Mouse (Mus musculus): ENCODE data around the gene Yeats2. TPM values are rescaled to one million over a fixed set of nuclear protein-coding genes. Genes with fewer than 3 reads are reported as not detected.
"Not testable (repeated sequence)": the region's sequence is repeated elsewhere in the genome, so short reads cannot be mapped to it uniquely, and the experiment has no call there.

Gene Yeats2
- total and polyA plus RNA-seq, 3 experiments, result 24.3 to 54.5 (median 38.4) TPM

DNA sequence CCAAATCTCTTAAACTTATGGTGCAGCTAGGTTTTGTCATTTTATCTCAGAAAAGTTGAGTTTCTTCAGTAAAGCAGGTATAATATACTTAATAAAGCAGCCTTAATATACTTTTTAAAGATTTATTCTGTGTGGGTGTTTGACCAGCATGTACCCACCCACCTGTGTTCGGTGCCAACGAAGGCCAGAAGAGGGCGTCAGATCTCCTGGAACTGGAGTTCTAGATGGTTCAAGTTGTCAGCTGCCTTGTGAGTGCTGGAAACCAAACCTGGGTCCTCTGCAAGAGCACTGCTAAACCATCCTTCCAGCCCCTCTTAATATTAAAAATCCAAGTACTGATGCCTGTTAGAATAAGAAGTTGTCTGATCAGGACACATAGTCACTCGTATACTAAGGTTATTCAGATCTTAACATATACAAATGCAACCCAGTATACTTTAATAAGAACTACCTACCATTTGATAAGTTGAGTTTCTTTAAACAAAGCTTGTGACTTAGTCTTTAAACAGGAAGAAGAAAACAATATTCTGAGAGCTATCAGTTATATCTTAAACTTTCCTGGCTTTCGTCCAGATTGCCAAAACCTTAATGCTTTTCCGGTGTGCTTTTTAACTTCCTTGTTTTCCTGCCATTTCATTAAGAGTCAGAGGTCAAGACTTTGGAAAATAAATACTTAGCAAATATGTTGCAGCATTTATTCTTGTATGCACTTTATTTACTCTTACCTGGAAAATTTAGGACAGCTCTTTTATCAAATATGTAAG, 41.8 kb upstream of the Yeats2 start:
- TF ChIP-seq TAL1 (conservative IDR thresholded peaks at IDR 0.05; ENCODE audit: low read depth, low read length) (no peak), CTCF (IDR thresholded peaks at IDR 0.05; ENCODE audit: low read depth, low read length) (no peak), POLR2AphosphoS5 (IDR thresholded peaks at IDR 0.05; ENCODE audit: insufficient replicate concordance, low read depth, low read length) (no peak), GATA1 (IDR thresholded peaks at IDR 0.05; ENCODE audit: borderline replicate concordance, low read length) (no peak), GATA2 (IDR thresholded peaks at IDR 0.05; ENCODE audit: borderline replicate concordance, low read depth, low read length) (no peak)
- Histone ChIP-seq H3K36me3 (replicated peaks) (peaks cover 11% of the 10 kb centered on the region), H3K9me3 (replicated peaks) (peaks cover 8% of the 10 kb centered on the region), H3K4me1 (ENCODE audit: insufficient read depth, low read depth, low read length) (peaks cover 10% of the 10 kb centered on the region), H3K4me3 (ENCODE audit: low read depth, low read length) (no peak overlapping the region; the same call in 1 of the 2 replicates), H3K27me3 (ENCODE audit: insufficient read depth, low read length) (no peaks in the 10 kb centered on the region)
- no peak for ATAC-seq (ENCODE audit: extremely low read depth, insufficient number of reproducible peaks, low FRiP score, poor library complexity, severe bottlenecking)
- no peak for DNase-seq (ENCODE audit: low spot score)

DNA sequence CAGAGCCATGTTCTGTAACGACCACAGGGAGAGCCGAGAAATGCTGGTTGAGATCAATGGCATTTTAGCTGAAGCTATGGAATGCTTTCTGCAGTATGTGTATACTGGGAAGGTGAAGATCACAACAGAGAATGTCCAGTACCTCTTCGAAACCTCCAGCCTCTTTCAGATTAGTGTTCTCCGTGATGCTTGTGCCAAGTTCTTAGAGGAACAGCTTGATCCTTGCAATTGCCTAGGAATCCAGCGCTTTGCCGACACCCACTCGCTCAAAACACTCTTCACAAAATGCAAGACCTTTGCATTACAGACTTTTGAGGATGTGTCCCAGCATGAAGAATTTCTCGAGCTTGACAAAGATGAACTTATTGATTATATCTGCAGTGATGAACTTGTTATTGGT, 33.9 kb upstream of the Yeats2 start:
- Histone ChIP-seq H3K36me3 (replicated peaks) (peaks cover 52% of the 10 kb centered on the region), H3K9me3 (replicated peaks) (peaks cover 13% of the 10 kb centered on the region), H3K4me1 (ENCODE audit: insufficient read depth, low read depth, low read length) (no peaks in the 10 kb centered on the region), H3K4me3 (ENCODE audit: low read depth, low read length) (no peak overlapping the region), H3K27me3 (ENCODE audit: insufficient read depth, low read length) (no peaks in the 10 kb centered on the region)
- ATAC-seq (ENCODE audit: extremely low read depth, insufficient number of reproducible peaks, low FRiP score, poor library complexity, severe bottlenecking) (no peak), DNase-seq (ENCODE audit: low spot score) (no peak)
- no peak for TF ChIP-seq POLR2AphosphoS5 (IDR thresholded peaks at IDR 0.05; ENCODE audit: insufficient replicate concordance, low read depth, low read length)
- no peak for TF ChIP-seq GATA2 (IDR thresholded peaks at IDR 0.05; ENCODE audit: borderline replicate concordance, low read depth, low read length)
- TF ChIP-seq CTCF (IDR thresholded peaks at IDR 0.05; ENCODE audit: low read depth, low read length), result no peak

DNA sequence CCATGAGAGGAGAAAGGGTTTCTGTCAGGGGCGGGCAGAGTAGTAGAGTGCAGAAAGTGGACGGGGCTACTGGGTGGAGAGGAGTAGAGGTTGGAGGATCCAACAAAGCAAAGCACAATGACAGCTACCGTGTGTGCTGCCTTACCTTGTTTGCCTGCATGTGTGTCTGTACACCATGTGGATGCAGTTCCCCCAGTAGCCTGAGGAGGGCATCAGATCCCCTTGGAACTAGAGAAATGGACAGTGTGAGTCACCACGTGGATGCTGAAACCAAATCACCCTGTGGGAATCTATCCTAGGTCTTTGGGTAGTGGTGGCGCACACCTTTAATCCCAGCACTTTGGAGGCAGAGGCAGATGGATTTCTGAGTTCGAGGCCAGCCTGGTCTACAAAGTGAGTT, 31.9 kb upstream of the Yeats2 start:
- H3K36me3 ChIP-seq (replicated peaks), result peaks cover 51% of the 10 kb centered on the region
- no peak for ATAC-seq (ENCODE audit: extremely low read depth, insufficient number of reproducible peaks, low FRiP score, poor library complexity, severe bottlenecking)

DNA sequence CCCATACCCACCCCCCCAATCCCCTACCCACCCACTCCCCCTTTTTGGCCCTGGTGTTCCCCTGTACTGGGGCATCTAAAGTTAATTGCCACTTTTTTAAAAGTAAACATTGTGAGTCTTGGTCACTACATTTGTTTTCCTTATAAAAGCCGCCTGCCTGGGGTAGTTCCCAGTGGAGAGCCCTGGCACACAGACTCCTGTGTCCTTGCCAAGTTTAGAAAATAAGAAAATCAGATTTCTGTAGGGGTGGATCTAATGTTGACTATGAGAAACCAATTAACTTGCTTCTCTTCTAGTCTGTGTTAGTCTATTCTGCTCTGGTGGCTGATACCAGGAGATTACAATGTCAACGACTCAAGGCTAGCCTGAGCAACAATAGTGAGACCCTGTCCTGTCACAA, 28.2 kb upstream of the Yeats2 start:
- H3K9me3 ChIP-seq (replicated peaks), result peaks cover 3% of the 10 kb centered on the region
- H3K36me3 ChIP-seq (replicated peaks), result peaks cover 41% of the 10 kb centered on the region
- DNase-seq (ENCODE audit: low spot score), result no peak
- no peak for ATAC-seq (ENCODE audit: extremely low read depth, insufficient number of reproducible peaks, low FRiP score, poor library complexity, severe bottlenecking)
- H3K4me1 ChIP-seq (ENCODE audit: insufficient read depth, low read depth, low read length), result no peaks in the 10 kb centered on the region
- H3K27me3 ChIP-seq (ENCODE audit: insufficient read depth, low read length), result no peaks in the 10 kb centered on the region
- TF ChIP-seq TAL1 (conservative IDR thresholded peaks at IDR 0.05; ENCODE audit: low read depth, low read length) (no peak), GATA1 (IDR thresholded peaks at IDR 0.05; ENCODE audit: borderline replicate concordance, low read length) (no peak), CTCF (IDR thresholded peaks at IDR 0.05; ENCODE audit: low read depth, low read length) (no peak), GATA2 (IDR thresholded peaks at IDR 0.05; ENCODE audit: borderline replicate concordance, low read depth, low read length) (no peak), POLR2AphosphoS5 (IDR thresholded peaks at IDR 0.05; ENCODE audit: insufficient replicate concordance, low read depth, low read length) (no peak)
- no peak overlapping the region for H3K4me3 ChIP-seq (ENCODE audit: low read depth, low read length)

More for the DNA sequence above, 31.9 kb upstream of the Yeats2 start:
- Histone ChIP-seq H3K4me1 (ENCODE audit: insufficient read depth, low read depth, low read length) (no peaks in the 10 kb centered on the region), H3K9me3 (replicated peaks) (peaks cover 6% of the 10 kb centered on the region), H3K27me3 (ENCODE audit: insufficient read depth, low read length) (no peaks in the 10 kb centered on the region), H3K4me3 (ENCODE audit: low read depth, low read length) (no peak overlapping the region)
- TF ChIP-seq POLR2AphosphoS5 (IDR thresholded peaks at IDR 0.05; ENCODE audit: insufficient replicate concordance, low read depth, low read length), result no peak
- no peak for TF ChIP-seq CTCF (IDR thresholded peaks at IDR 0.05; ENCODE audit: low read depth, low read length)
- no peak for TF ChIP-seq GATA1 (IDR thresholded peaks at IDR 0.05; ENCODE audit: borderline replicate concordance, low read length)
- TF ChIP-seq GATA2 (IDR thresholded peaks at IDR 0.05; ENCODE audit: borderline replicate concordance, low read depth, low read length), result no peak
- no peak for DNase-seq (ENCODE audit: low spot score)

DNA sequence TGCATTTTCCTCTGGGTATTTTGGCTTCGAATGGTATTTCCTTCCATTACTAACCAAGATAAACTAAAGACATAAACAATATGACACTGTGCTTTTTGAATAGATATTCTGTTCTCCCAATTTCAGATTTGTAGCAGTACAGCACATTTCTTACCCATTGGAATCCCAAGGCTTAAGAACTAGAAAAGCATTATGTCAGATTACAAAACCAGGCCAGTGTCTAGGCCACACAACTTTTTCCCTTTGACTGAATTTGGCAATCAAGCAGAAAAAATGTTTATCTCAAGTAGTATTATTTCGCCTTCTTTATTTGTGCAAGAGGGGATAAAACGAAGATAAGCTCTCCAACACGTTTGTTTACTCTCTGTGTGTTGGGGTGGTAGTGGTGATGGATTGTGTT, 24.8 kb upstream of the Yeats2 start:
- no peak for DNase-seq (ENCODE audit: low spot score)
- Histone ChIP-seq H3K4me3 (ENCODE audit: low read depth, low read length) (no peak overlapping the region), H3K27me3 (ENCODE audit: insufficient read depth, low read length) (no peaks in the 10 kb centered on the region), H3K4me1 (ENCODE audit: insufficient read depth, low read depth, low read length) (no peaks in the 10 kb centered on the region), H3K9me3 (replicated peaks) (no peaks in the 10 kb centered on the region), H3K36me3 (replicated peaks) (peaks cover 48% of the 10 kb centered on the region)
- TF ChIP-seq GATA1 (IDR thresholded peaks at IDR 0.05; ENCODE audit: borderline replicate concordance, low read length) (no peak), POLR2AphosphoS5 (IDR thresholded peaks at IDR 0.05; ENCODE audit: insufficient replicate concordance, low read depth, low read length) (no peak), GATA2 (IDR thresholded peaks at IDR 0.05; ENCODE audit: borderline replicate concordance, low read depth, low read length) (no peak), TAL1 (conservative IDR thresholded peaks at IDR 0.05; ENCODE audit: low read depth, low read length) (no peak), CTCF (IDR thresholded peaks at IDR 0.05; ENCODE audit: low read depth, low read length) (no peak)
- ATAC-seq (ENCODE audit: extremely low read depth, insufficient number of reproducible peaks, low FRiP score, poor library complexity, severe bottlenecking), result no peak

DNA sequence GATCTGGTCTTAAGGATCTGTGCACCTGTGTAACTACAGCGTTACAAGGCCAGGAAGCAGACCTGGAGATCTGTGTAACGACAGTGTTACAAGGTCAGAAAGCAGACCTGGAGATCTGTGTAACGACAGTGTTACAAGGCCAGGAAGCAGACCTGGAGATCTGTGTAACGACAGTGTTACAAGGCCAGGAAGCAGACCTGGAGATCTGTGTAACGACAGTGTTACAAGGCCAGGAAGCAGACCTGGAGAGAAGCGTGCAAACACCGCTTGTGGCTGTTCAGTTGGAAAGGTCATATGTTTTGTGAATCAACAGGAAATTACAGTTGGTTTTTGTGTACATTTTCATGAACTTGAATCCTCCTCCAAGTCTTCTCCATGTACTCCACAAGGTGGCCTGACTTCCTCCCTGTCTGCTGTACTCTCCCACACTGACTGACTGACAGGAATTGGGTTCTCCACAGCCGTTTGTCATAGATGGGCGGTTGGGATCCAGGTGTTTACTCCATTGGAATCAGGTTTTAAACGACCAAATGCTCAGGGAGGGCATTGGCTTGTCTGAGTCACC, 14.5 kb upstream of the Yeats2 start:
- peaks cover 36% of the 10 kb centered on the region for H3K36me3 ChIP-seq (replicated peaks)
- not testable (repeated sequence) for H3K9me3 ChIP-seq (replicated peaks); H3K4me3 ChIP-seq (ENCODE audit: low read depth, low read length); H3K4me1 ChIP-seq (ENCODE audit: insufficient read depth, low read depth, low read length); DNase-seq (ENCODE audit: low spot score); ATAC-seq (ENCODE audit: extremely low read depth, insufficient number of reproducible peaks, low FRiP score, poor library complexity, severe bottlenecking); H3K27me3 ChIP-seq (ENCODE audit: insufficient read depth, low read length)
